Mouse (Mus musculus) cerebellum, postnatal 14 days (tissue): Measurements from ENCODE around the gene Trpv2.

Experiments
- DNase-seq, 2 experiments: peaks; one replicate each; pipeline ENCODE4 v3.0.0; 2021; ENCODE audit warnings: mixed read lengths in 2 of 2

Gene Trpv2

DNA sequence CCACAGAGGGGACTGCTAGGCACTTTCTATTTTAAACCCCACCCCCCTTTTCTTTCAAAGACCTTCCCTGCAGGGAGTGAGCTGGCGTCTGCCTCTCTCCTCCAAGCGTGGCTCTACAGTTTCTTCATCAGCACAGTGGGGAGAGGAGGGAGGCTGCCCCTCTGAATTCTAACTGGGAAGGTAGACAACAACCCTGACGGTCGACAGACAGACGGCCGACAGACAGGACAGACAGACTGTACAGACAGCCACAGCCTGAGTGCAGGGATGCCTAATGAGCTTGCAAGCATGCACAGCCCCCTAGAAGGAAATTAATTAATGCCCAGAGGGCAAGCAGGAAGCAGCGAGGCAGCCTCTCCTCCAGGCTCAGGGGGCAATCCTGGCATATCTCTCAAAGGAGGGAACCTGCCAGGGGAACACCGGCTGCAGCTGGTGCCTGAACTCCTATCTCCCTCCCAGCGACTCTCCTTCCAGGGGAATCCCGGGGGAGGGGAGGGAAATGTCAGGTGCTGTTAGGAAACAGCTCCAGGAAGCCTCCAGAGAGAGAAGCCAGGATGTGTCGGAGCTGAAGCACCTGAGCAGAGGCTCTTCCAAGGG, 56.0 kb downstream of the Trpv2 start:
- DNase-seq: peak in 1 of 2 experiments; percentile 24

DNA sequence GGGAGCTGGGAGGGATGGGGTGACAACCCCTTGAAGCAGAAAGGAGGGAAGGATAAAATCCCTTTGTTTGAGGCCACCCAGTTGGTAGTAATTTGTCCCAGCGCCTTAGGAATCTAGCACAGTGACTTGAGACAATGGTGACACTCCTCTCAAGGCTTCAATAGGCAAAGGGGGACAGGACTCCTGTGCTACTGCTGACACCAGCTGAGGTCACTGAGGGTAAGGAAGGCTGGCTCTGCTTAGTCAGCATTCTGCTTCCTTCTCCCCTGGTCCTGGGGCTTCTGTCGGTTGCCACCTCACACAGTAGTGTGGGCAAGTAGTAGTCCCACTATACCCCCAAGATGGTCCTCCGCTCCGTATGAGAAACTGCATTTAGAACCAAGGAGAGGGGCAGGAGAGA, 56.9 kb downstream of the Trpv2 start:
- DNase-seq: no peak

GRCm38 (mm10) chr11:62635406-62635805, 61.1 kb downstream of the Trpv2 start:
- no peak for DNase-seq

DNA sequence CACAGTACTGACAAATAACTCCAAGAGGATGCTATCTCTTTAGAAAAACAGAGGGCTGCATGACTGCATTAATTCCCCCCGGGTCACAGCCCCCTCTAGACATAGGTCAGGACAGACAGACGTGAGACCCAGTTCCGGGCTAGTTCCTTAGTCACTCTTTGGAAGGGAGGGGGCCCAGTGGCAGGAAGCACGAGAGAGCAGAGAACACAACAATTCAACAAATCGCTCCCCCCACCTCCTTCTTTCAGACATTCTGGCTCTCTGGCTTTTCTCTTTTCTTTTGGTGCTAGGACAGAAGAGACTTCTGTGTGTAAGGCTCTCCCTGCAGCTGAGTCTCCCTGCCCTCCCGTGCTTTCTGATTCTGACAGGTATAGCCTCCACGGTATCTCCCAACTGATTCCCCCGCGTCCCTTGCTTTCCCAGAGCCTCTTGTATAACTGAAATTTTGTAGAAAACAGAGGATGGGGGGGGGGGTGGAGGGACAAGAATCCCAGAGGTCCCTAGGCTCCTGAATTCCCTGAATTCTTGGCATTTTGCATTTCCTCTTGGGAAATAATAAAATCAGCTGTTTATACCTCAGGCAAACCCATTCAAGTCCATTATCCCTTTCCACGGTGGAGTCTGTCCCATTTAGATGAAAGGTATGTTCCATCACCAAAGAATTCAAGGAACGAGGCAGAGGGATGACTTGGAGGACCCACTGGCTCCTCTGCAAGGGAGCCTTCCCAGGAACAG, 62.0 kb downstream of the Trpv2 start:
- DNase-seq: no peak

- DNase-seq: peak in 1 of 2 experiments; percentile 32
Measured at GRCm38 (mm10) chr11:62636840-62637221, 62.5 kb downstream of the Trpv2 start.

- DNase-seq: no peak
Measured at GRCm38 (mm10) chr11:62637401-62637800, 63.1 kb downstream of the Trpv2 start.

DNA sequence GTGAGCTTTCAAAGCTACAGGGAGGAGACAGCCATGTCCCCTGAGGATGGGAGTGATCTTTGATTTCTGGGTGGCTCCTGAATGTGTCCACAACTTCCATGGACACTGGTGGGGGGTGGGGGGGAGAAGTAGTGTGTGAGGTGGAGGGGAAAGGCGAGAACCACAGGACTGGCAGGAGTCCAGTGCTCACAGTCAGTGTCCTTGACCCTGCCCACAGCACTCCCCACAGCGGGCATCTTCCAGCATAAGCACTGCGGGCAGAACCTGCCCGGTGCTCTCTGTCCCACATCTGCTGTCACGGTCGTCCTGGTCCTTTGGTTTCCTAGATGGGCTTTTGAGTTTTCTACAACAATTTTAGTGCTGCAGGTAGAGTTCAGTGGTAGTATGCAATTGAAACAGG, 63.5 kb downstream of the Trpv2 start:
- DNase-seq: no peak

DNA sequence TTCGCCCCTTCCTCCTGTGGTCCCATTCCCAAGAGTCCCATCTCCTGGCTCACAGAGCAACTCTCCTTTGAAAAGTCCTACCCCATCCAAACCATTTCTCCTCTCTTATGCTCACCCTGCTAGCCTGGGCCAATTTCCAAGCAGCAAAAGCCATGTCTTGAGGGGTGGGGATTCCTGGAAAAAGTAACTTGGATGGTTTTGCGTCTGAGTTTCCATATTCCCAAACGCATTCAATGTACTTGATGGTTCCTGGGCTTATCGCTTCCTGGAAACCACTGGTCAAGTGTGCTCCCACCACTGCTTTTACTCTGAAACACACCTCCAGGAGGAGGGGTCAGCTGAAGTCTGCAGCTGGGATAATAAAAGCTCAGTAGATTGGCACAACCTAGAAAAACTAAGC, 64.1 kb downstream of the Trpv2 start:
- no peak for DNase-seq

GRCm38 (mm10) chr11:62640378-62640777, 66.1 kb downstream of the Trpv2 start:
- peak; percentile 44 to 54 for DNase-seq

- no peak for DNase-seq
Measured at GRCm38 (mm10) chr11:62642023-62642844, 67.9 kb downstream of the Trpv2 start.

DNA sequence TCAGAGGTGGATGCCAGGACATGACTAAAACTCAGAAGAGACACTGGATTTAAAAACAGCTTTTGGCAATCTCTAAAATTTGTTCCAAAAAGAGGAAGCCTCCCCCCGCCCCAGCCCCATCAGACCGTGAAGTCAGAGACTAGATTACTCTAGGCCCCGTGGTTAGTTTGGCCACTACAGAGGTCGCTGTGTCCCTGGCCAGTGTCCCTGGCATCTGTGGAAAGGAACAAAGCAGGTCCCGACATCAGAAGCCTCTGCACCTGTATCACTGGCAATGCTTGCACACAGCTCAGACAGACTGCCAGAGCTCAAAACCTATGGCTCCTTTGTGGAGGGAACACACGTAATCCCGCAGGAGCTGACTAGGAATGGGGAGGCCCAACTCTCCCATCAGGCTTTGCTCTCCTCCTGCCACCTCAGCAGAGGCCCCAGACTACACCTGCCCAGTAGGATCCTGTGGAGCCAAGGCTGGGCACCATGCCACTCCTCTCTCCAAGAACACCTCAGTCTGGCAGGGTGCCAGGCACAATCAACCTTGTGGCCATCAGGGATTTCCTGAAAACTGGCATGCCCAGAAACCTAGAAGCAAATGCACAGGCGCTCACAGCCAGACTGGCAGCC, 68.8 kb downstream of the Trpv2 start:
- DNase-seq: peak; percentile 89 to 92

DNA sequence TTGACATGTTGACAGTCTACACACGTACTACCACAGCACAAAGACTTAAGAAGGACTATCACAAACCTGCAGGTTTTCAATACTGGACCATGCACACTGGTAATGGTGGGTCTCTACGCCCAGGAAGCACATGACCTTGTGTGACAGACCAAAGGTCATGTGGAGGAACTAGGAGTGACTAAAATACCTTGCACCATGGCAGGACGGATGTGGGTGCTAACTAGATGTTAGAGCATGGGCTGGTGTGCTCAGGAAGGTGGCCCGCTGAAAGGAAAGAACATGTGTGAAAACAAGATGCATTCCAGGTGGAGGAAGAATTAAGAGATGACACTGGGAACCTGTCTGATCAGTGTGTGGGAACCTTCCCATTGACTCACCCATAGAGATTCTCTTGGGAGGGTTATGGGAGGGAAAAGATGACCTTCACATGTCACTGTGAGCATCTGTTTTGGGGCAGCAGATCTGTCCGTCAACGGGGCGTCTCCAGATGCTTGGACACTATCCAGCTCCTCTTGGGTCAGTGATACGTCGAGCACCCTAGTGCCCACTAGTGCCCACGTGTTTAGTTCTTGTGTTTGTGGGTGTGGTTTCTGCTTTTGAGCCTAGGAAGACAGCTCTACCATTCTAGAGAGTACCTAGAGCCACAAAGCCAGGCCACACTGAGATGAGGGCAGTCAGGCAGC, 69.5 kb downstream of the Trpv2 start:
- DNase-seq: no peak

DNA sequence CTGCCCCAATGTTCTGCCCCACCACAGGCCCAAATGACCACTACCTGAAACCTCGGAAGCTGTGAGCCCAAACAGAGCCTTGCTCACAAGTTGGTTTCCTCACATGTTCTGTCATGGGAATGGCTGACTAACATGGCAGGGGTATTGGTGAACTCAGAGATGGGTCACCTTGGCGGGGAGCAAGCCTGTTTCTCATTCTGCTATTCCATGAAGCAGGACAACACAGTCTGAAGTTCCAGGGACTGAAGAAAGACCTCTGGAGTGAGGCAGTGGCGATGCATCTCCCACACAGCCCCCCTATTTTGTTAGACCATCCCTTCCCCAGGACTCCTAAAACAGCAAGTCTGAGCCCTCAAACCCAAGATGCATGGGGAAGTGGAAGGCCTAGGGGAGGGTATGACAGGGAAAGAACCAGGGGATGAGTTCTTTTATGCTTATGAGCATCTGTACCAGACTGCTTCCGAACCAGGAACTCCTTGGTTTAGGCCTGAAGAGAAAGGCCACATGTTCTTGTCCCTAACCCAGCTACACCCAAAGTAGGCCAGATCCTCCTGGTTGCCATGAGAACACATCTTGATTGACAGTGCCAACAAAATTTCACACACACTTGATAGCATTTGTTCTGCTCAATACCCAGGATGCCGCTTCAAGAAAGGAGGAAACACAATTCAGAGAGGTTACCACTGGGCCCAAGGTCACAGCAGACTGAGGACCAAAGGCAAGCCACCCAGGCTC, 70.5 kb downstream of the Trpv2 start:
- no peak for DNase-seq

- DNase-seq: no peak
Measured at GRCm38 (mm10) chr11:62645337-62645675, 71.0 kb downstream of the Trpv2 start.

DNA sequence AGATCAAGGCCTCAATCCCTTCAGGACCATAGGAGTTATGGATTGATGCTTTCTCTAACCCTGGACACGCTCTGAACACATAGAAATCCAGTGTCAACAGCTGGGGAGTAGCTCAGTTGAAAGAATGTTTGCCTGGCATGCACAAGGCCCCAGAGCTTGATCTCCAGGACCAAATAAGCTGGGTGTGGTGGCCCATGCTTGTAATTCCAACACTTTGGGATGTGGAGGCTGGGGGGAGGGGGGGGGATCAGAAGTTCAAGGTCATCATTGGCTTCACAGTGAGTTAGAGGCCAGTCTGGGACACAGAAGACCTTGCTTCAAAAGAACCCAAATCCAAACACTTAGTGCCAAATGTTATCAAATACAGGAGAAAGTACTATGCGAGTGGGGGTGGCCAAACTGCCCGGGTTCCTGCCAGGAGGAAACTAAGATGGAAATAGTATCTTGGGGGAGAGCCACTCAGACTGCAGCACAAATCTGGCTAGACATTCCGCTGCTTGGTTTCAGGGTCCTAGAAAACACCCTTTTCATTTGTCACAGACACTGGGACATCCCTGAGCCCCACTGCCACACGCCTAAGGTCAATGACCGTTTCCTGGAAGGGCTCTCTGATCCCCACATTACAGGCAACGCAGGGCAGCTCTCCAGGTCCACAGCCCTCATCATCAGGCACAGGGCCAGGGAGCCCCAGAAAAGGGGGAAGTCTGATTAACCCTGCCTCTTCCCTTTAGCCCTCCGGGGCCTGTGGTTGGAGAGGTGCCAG, 71.6 kb downstream of the Trpv2 start:
- peak in 1 of 2 experiments; percentile 56 for DNase-seq

GRCm38 (mm10) chr11:62646495-62646843, 72.2 kb downstream of the Trpv2 start:
- DNase-seq: no peak

- DNase-seq: no peak
Measured at GRCm38 (mm10) chr11:62646958-62647515, 72.8 kb downstream of the Trpv2 start.

DNA sequence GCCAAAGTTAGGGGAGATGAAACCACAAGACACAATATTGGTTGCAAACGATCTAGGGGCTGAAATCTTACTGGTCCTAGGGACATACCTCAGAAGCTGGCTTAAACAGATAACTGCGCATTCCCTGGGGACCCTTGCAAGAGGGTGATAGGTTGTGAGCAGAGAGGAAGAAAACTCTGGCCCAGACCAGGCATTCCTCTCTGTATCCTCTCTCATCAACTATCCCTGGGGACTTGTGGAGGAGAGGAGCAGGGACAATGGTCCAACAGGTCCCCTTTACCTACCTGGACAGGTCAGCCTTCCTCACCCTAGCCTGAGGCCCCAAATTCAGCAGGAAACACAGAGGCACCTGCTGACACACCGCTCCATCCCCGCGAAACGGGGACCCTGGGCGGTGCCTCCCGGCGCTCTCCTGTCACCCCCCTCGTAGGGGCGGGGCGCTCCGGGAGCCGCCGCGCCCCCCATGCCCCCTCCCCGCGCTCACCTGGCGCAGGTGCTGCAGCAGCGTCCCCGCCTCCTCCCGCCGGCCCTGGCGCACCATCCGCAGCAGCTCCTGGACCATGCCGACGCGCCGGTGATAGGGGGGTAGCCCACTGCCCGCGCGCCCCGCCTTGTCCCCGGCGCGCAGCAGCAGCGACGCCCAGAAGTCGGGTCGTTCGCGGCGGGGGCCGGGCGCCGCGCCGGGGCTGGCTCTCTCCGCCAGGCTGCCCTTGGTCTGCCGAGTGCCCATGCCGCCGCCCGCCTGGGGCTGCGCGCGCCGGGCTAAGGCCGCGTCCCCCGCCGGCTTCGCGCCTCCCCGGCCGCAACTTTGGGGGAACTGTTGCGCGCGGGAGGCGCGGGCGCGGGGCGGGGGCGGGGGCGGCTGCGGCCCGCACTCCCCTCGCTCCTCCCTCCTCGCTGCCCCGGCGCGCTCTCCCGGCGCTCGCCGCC, 73.6 kb downstream of the Trpv2 start, which contains the start of gene Lrrc75a:
Gene Lrrc75a (minus strand): TSS at position 863 of the 930 bp plus-strand sequence.
- DNase-seq: peak; percentile 54 to 56

GRCm38 (mm10) chr11:62648591-62649391, 74.5 kb downstream of the Trpv2 start, which contains the start of gene Mmgt2:
Gene Mmgt2, plus strand, starts transcription at chr11:62648664.
- peak; percentile 91 to 96 for DNase-seq
